Mouse (Mus musculus) central nervous system, embryonic 18 days (tissue): Measurements from ENCODE around the gene Gm15155. TPM values are rescaled to one million over a fixed set of nuclear protein-coding genes. Genes with fewer than 3 reads are reported as not detected.

Source experiments
- polyA plus RNA-seq: library from polyadenylated mRNA; depleted of rRNA; stranded (reverse); fragments of >200 nt; gene quantifications from 2 replicates; pipeline ENCODE4 v1.2.3, GENCODE M21; 2012; rRNA removed

The Gm15155 gene
- 0.05 TPM in 1 of 2 replicates, not detected in the other for polyA plus RNA-seq

DNA sequence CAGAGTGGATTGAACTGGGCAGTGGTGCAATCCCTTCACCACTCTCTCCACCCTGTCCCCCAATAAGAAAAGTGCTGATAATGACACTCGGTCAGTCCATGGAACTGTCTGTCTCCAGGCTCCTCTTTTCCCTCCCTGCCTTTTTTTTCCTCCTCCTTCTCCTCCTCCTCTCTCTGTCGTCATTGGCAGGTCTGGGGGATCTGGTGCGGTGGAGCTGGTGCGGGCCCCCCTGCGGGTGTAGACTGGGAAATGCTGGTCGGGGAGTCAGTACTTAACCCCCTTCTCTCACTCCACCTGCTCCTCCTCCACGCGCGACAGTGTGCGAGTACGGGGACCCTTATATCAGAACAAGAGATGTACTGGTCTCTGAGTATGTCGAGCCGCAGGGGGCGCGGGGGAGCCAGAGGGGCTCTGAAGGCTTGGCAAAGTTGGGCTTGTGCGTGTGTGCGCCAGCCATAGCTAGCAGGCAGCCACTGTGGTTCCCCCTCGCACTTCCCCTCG lies at the start of gene Gm15155:
TSS of gene Gm15155 (plus strand) at position 401 of the 501 bp plus-strand sequence.

GRCm38 (mm10) chrX:155623701-155624281 lies 750 bp upstream of the Gm15155 start, which contains the start of gene Ptchd1:
Gene Ptchd1 (minus strand): TSS chrX:155623814.

Other genes starting within 250 kb of the Gm15155 start
- 2.3 and 3.0 TPM in 2 replicates for gene Ptchd1, start 927 bp upstream of the Gm15155 start, polyA plus RNA-seq